Mouse (Mus musculus) lung, adult 2 months (tissue): ENCODE measurements around the gene Baiap2.

Experiments
- CTCF ChIP-seq: fragments of 200-500 bp; IDR thresholded peaks from 2 replicates; pipeline ENCODE4 v1.5.1; 2011; ENCODE audit warnings: mild to moderate bottlenecking, low read length, control low read depth; ENCODE audit not compliant: insufficient read depth
- POLR2A ChIP-seq: fragments of 200-500 bp; IDR thresholded peaks from 2 replicates; pipeline ENCODE4 v1.6.1; 2011; ENCODE audit warnings: low read depth, mild to moderate bottlenecking, control low read depth, low read length, borderline replicate concordance; ENCODE audit errors: extremely low read depth

DNA sequence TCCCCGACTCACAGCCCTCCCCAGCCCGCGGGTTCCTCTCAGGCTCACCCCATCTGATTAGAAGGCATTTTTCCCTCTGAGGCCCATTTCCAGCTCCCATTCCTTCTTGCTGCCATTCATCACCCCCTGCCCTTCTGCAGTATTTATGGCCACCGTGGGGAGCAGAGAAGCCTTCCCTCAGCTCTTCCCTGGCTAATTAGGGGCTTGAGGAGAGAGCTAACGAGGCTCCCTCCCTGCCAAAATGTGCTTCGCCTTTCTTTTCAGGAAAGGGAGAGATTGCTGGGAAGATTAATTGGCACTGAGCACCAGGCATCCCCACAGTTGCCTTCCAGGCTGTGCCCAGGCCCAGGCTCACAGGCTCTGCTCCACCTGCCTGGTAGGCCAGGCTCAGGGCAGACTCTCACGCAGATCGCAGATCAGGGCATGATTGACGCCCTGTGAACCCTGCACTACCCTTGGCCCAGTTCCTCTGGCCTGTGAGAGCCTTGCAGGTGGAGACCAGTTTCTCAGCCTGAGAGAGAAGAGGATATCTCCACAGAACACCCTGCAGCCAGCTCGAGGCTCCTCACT lies 48.8 kb upstream of the Baiap2 start:
- TF ChIP-seq POLR2A (no peak), CTCF (no peak)
